ENCODE assay signal across 8 mouse cellular contexts in genomic region chr7:28392429-28393271, GRCm38 (mm10). TPM values are rescaled to one million over a fixed set of nuclear protein-coding genes. Genes with fewer than 3 reads are reported as not detected.
DNase-seq lines count a peak whose midpoint lies in the region; ATAC-seq lines count a peak whose summit lies in the region.

Gene Med29, minus strand, starts transcription at chr7:28392708.
Gene Paf1, plus strand, starts transcription at chr7:28392951.

- peaks cover 62% of the 10 kb centered on the region for H3K36me3 ChIP-seq in heart, embryonic 10.5 days
- peaks cover 64% of the 10 kb centered on the region for H3K36me3 ChIP-seq in kidney, embryonic 15.5 days

- no peaks in the 10 kb centered on the region for H3K27me3 ChIP-seq in heart, embryonic 10.5 days (ENCODE audit: insufficient read depth, poor library complexity, severe bottlenecking)
- no peaks in the 10 kb centered on the region for H3K27me3 ChIP-seq in kidney, embryonic 15.5 days

- H3K9ac ChIP-seq in kidney, embryonic 15.5 days: peak within 1 kb of the TSS; percentile 91

- peak within 1 kb of the TSS; percentile 85 for H3K4me2 ChIP-seq in kidney, embryonic 15.5 days

- ATAC-seq in erythroblast, adult 5-6 weeks (replicated peaks; ENCODE audit: low FRiP score, poor library complexity, severe bottlenecking): peak; percentile 99
- ATAC-seq in kidney, embryonic 15.5 days (replicated peaks; ENCODE audit: low FRiP score): peak; percentile 98
- peak; percentile 98 for ATAC-seq in monocyte, adult 5-6 weeks (replicated peaks; ENCODE audit: insufficient number of reproducible peaks, low FRiP score, low TSS enrichment, poor library complexity, severe bottlenecking)

- H3K27ac ChIP-seq in heart, embryonic 10.5 days: peak within 1 kb of the TSS; percentile 88
- peak within 1 kb of the TSS; percentile 89 for H3K27ac ChIP-seq in kidney, embryonic 15.5 days

- DNase-seq in B cell, adult 2 months: peak; percentile 91 to 95
- DNase-seq in brain, adult 2 months (ENCODE audit: low read depth, low spot score): peak; percentile 100
- peak; percentile 99 for DNase-seq in heart, embryonic 10.5 days (ENCODE audit: low spot score)
- peak; percentile 96 for DNase-seq in liver
- peak; percentile 96 for DNase-seq in spleen, postnatal 4 days (ENCODE audit: low spot score in 2 of 2)

- H3K4me1 ChIP-seq in heart, embryonic 10.5 days: peaks cover 20% of the 10 kb centered on the region
- peaks cover 22% of the 10 kb centered on the region for H3K4me1 ChIP-seq in kidney, embryonic 15.5 days

- H3K9me3 ChIP-seq in heart, embryonic 10.5 days: no peaks in the 10 kb centered on the region
- no peaks in the 10 kb centered on the region for H3K9me3 ChIP-seq in kidney, embryonic 15.5 days (replicated peaks)

- under 1% methylated on average over 58 of the region's 58 CpGs for WGBS in heart, embryonic 10.5 days
- under 1% methylated on average over 58 of the region's 58 CpGs for WGBS in kidney, embryonic 15.5 days

- H3K4me3 ChIP-seq in heart, embryonic 10.5 days: peak within 1 kb of the TSS; percentile 79
- peak within 1 kb of the TSS; percentile 96 for H3K4me3 ChIP-seq in kidney, embryonic 15.5 days (replicated peaks)

RNA-seq across cellular contexts. Expression of gene Med29, which starts in this region (rescaled TPM):
- total RNA-seq in erythroblast, adult 5-6 weeks (2015; ENCODE audit: low replicate concordance): 6.3 and 9.0 TPM in 2 replicates
- total RNA-seq in erythroblast, adult 5-6 weeks (2017; ENCODE audit: low replicate concordance): 3.4 TPM in 1 of 2 replicates, not detected in the other
- polyA plus RNA-seq in heart, embryonic 10.5 days (2016; fragmentation: Nextera tagmentation; extraction: Ambion mirVana): 58.8 and 62.0 TPM in 2 replicates
- 52.6 and 57.7 TPM in 2 replicates for polyA plus RNA-seq in kidney, embryonic 15.5 days (2015; fragmentation: Nextera tagmentation; extraction: Ambion mirVana)
- 6.9 to 12.3 TPM (median 12.0 TPM) in 3 replicates for total RNA-seq in monocyte, adult 5-6 weeks (2017)

RNA-seq across cellular contexts. Expression of gene Paf1, which starts in this region (rescaled TPM):
- 26.1 and 32.9 TPM in 2 replicates for total RNA-seq in erythroblast, adult 5-6 weeks (2015; ENCODE audit: low replicate concordance)
- 16.7 and 24.7 TPM in 2 replicates for total RNA-seq in erythroblast, adult 5-6 weeks (2017; ENCODE audit: low replicate concordance)
- polyA plus RNA-seq in heart, embryonic 10.5 days (2016; fragmentation: Nextera tagmentation; extraction: Ambion mirVana): 79.8 and 81.3 TPM in 2 replicates
- polyA plus RNA-seq in kidney, embryonic 15.5 days (2015; fragmentation: Nextera tagmentation; extraction: Ambion mirVana): 86.8 and 100 TPM in 2 replicates
- total RNA-seq in monocyte, adult 5-6 weeks (2017): 162 to 264 TPM (median 189 TPM) in 3 replicates

Comparison
In these comparisons a context has a peak if more than half of its experiments do, and no peak if none do; other contexts are left out.
1. Peak in every context shown above with its lines: DNase-seq, ATAC-seq, H3K4me3 ChIP-seq and H3K27ac ChIP-seq.